Mouse (Mus musculus) thymus, adult 2 months (tissue): ENCODE data around the gene Gab1.

Source experiments
- CTCF ChIP-seq: fragments of 200-500 bp; IDR thresholded peaks from 2 replicates; pipeline ENCODE4 v1.5.1; 2012; ENCODE audit warnings: mild to moderate bottlenecking, control low read depth, low read length, moderate library complexity, borderline replicate concordance; ENCODE audit not compliant: control insufficient read depth, poor library complexity, insufficient read depth; ENCODE audit errors: extremely low read depth
- POLR2A ChIP-seq: fragments of 200-500 bp; IDR thresholded peaks from 2 replicates; pipeline ENCODE4 v1.6.1; 2012; ENCODE audit warnings: mild to moderate bottlenecking, low read length, control low read depth, moderate library complexity; ENCODE audit not compliant: control insufficient read depth, poor library complexity, insufficient read depth; ENCODE audit errors: extremely low read depth

DNA sequence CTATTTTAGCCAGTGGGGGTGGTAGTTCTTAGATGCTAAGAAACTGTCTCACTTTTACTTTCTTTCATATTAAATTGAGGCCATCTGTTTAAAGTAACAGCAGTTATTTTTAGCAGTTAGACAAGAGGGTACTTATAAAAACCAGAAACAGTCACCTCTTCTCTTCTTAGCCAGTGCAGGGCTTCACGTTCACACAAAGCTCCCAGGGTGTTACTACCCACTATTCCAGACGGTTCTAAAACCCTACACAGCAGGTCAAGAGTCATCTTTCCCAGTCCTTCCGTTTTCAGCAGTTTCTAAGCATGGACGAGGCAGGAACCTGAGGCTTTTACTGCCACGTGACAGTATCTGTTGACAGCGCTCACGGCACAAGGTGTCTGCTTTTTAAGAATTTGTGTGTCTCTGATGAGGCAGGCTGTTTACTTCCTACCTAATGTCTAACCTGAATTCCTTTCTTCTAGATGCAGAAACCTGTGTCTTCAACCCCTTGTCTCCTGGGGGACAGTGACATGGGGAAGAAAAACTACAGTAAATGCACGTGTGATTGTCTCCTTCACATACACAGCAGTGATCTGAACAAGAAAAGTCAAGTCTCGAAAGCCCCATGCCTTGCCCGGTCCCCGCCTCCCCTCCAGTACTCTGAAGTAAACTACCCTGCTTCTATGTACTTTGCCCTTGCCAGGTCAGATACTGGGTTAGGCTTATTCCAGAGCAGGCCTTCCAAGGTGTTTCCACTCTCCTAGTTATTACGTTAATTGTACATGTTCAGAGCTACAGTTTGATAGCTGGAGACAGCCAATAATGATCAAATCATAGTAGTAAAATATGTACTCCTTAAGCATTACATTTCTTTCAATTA is 58.7 kb downstream of the Gab1 start:
- TF ChIP-seq CTCF (no peak), POLR2A (no peak)
